Mouse (Mus musculus) fibroblast of lung, adult 2 months (primary cell): ENCODE data around the gene Fnbp4.
"Not testable (repeated sequence)": the region's sequence is repeated elsewhere in the genome, so short reads cannot be mapped to it uniquely, and the experiment has no call there.

Source experiments
- DNase-seq: peaks from one replicate; pipeline ENCODE4 v3.0.0-alpha.2; 2011; ENCODE audit warnings: low read depth

Fnbp4 gene

DNA sequence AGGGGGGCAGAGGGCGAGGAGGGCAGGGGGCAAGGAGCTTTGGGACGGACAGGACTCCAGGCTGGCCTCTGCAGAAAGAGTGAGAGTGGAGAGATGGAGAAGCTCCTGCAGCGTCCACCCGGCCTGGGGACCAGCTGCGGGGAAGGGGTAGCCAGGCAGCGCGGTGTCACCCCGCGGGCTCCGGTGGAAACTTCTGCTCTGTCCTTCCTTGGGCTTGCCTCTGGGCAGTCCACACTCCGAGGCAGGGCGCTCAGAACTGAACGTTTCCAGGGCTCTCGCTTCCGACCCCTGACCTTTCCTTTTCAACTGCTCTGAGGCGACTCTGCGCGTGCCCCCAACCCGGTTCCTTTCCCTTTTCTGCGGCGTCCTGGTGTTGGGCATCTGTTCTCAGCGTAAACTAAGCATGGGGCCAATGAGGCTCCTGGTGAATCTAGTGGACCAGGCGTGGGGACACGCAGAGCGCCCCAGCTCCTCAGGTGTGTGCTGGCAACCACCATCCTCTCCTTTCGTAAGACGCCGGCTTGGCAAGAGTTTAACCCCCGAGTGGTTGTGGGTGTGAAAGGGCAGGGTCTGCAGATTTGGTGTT, 37.8 kb downstream of the Fnbp4 start:
- DNase-seq = no peak

DNA sequence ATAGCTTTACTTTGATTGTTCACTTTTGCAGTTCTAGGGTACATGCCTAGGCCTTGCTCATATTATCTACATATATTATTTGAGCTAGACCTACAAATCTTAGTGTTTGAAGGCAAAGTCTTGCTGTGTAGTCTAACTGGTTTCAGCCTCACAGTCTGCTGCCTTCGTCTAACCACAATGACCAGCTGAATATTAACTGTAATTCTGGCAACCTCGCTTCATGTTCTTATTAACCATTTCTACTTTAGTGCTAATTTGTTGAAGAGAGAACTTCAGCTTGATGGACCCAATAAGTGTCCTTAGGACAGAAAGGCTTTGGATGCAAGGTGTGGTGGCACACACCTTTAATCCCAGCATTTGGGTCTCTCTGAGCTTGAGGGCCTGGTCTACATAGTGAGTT, 43.0 kb downstream of the Fnbp4 start:
- no peak for DNase-seq

DNA sequence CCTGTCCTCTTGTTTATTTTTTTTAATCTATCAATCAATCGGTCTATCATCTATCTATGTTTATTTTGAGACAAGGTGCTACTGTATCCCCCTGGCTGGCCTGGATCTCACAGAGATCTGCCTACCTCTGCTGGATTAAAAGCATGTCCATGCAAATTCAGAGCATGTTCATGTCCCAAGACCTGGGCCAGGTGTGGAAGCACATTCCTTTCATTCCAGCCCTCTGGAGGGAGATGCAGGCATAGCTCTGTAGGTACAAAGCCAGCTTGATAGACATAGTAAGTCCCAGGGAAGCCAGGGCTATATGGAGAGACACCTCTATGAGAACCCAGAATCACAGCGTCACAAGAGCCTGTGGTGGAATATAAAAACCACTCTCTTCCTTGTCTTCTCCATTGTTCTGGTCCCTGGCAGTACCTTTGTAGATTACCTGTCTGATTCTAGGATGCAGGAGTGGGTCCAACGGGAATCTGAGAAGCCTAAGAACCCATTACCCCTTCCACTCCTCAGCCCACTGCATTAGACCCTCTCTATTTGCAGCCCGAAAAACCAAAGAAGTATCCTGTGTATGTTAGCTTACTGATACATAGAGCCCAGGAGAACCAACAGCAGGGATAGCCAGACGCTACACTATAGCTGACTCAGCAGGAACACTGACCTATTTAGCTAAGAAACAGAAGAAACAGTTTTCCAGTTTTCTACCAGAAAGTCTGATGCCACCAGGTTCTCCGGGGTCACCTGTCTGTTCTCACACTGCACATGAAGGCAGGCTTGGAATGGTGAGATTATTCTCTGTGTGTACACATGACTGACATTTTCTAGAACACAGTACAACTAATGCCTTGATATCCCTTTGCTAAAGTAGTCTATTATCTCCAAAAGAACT, 63.3 kb downstream of the Fnbp4 start:
- DNase-seq = no peak

DNA sequence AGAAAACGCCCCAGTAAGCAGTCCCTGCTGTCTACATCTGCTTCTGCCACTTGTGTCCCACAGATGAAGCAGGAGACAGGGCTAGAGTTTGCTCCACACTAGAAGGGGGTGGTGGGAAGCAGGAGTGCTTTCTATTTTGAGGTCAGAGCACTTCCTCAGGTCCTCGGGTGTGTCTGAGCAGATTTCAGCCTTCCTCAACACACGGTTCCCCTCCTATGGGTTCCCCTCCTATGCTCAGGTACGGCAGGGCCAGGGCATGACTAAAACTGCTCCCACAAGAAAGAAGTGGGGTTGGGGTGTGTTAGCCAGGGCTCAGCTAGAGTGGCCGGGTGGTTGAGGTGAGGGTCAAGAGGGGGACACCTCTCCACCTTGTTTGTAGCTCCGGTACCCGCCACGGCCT, 65.6 kb downstream of the Fnbp4 start:
- no peak for DNase-seq

DNA sequence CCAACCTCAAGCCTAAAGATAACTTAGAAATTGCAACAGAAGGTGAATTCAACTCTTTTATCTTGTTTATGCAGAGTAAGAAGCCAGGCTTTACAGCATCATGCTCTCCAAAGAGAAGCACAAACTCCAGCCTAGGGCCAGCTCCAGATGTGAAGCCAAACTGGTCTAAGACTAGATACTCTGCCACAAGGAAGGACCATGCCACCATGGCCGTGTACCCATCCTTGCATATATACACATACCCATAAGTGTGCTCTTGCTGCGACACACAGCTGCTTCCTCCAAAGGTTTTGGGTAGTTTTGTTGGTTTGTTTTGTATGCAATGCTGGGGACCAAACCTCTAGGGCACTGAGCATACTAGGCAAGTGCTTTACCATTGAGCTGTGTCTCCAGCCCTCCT, 70.1 kb downstream of the Fnbp4 start:
- no peak for DNase-seq

DNA sequence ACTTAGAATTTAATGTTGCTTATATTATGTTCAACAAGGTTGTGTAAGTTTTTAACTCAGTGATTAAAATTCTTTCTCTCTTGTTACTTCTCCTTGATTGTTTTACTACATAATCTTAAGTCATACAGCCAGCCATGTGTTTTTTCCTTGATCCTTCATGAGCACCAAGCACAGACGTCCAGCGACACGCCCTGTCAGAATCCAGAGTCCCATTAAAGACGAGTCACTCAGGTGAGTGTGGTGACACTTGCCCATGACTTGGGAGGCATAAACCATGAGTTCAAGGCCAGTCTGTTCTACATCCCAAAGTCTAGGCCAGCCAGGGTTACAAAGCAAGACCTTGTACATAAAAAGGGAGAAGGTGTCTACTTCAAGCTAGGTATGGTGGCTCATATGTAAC, 71.0 kb downstream of the Fnbp4 start:
- no peak for DNase-seq

DNA sequence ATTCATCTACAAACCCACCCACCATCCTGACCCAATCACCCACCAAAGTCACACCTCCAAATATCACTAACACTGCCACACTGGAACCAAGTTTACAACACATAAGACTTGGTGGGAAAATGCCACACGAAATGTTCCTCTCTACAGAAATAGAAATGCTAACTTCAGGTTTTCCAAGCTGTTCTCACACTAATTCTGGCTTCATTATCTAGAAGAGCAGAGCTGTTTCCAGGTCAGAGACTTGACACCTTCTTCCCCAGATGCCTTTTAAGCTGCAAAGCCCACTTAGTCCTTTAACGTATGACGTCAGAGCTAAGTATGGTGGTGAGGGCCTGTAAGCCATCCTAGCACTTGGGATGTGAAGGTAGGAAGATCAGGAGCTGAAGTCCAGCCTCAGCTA, 73.5 kb downstream of the Fnbp4 start:
- DNase-seq = no peak

DNA sequence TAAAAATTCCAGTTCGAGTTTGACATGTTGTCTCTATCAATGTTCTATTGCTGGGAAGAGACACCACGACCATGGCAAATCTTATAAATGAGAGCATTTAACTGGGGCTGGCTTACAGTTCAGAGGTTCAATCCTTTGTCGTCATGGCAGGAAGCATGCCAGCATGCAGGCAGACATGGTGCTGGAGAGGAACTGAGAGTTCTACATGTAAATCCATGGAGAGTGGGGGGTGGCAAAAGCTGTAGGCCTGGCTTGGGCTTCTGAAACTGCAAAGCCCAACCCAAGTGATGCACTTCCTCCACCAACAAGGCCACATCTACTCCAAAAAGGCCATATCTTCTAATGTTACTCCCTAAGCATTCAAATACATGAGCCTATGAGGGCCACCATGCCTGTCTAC, 75.7 kb downstream of the Fnbp4 start:
- no peak for DNase-seq

DNA sequence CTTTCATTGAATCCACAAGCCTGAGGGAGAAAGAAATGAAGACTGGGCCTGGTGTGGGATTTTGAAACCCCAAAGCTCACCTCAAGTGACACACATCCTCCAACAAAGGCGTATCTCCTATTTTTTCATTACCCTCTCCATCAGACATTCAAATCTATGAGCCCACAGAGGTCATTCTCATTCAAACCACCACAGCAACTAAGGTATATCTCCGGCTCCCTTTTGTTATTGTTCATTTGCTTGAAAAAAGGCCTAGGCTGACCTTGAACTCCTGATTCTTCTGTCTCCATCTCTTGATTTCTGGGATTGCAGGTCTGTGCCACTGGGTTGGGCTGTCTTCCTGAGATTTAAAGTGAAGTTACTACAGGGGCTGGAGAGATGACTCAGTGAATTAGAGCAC, 77.8 kb downstream of the Fnbp4 start:
- DNase-seq = no peak

DNA sequence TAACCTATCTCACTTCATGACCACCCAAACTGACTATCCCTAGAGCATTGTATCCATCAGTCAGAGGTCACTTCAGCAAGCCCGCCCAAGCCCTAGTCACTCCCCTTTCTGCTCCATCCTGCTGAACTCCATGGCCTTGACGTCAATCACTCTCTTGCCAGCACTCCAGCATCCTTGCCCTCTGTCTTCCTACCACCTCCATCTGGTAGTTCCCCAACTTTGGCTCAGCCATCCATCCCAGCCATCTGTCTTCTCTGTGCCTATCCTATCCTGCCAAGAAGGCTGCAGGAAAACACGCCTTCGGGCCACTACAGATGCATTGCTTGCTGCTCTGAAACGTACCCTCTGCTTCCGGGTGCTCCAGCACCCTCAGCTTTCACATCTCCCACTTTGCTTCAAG, 78.6 kb downstream of the Fnbp4 start:
- DNase-seq = no peak

DNA sequence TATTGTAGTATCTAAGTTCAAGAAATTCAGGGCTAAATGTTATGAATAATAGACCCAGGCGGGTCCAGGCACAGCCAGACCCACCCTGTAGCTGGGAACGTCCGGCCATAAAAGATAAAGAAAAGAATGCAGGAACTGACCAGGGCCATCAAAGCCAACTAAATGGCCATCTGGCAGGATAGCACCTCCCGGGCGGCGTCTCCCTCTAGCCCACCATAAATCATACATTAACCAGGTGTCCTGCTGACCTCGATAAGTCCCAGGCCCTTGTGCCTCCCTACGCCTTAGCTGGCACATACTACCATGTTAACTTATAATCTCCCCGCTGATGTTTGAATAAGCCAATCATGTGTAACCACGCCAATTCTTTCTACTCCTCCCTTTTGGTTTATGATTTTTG, 79.4 kb downstream of the Fnbp4 start:
- DNase-seq = not testable (repeated sequence)

DNA sequence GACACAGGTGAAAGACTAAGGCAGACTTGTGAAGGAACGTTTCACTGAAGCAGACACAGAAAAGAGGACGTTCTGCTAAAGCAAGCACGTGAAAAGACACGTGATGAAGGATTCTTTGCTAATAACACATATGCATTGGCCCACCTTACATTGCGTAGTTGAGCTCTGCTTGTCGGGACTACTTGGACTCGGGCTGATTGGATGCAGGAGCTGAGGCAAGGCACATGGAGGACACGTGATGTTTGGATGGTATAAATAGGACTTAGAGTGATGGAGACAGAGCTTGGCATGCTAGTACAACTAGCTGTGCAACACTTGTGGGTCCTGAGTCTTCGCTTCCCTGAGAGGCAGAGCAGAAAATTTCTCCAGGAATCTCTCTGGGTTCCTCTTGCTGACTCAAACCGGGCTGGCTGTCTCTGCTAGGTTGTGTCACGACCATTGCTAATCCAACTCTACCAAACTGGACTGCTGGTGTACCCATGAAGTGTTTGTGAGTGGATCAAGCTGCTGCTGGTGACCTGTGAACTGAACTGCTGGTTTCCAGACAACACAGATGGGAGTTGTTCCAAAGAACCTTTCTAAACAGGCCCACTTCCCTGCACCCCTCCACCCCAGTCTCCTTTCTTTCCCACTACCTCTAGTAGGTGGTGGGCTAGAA, 80.5 kb downstream of the Fnbp4 start:
- DNase-seq = no peak

DNA sequence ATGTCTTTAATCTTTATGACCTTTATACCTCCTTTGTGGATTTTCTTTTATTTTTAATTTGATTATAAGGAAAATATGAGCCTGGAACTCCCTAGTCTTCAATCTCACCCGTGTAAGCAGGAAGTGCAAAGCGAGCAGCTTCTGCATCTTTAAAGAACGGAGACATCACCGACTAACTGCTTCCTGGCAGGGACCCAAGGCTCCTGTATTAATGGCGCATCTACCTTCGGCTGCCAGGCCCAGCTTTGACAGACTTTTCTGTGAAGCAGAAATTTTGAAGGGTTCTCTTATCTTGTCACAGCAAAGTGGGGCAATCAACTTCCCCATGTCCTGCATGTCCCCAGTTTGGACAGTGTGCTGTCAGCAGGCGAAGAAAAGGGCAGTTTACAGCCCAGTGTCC, 83.6 kb downstream of the Fnbp4 start:
- DNase-seq = no peak
